Mouse (Mus musculus): ENCODE data around the gene Ralgps1.
A peak's percentile ranks its signal among the peaks of the same experiment; 100 is the strongest.

The Ralgps1 gene

DNA sequence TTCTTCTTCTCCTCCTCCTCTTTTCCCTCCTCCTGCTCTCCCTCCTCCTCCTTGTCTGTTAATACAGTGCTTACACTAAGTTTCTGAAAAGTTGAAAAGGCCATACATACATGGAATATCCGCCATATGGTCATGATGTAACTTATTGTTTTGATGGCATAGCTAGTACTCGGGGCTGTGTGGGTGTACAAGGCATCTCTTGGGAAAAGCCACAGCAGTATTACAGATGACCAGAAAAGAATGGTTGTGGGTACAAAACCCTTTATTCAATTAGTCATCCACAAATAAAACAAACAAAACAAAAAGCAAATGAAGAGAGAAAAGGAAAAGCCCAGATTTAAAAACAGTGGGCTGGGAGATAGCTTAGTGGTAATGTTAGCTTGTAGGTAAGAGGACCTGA lies 90.8 kb downstream of the Ralgps1 start:
- no peak for DNase-seq (ENCODE audit: low spot score in 2 of 2)

DNA sequence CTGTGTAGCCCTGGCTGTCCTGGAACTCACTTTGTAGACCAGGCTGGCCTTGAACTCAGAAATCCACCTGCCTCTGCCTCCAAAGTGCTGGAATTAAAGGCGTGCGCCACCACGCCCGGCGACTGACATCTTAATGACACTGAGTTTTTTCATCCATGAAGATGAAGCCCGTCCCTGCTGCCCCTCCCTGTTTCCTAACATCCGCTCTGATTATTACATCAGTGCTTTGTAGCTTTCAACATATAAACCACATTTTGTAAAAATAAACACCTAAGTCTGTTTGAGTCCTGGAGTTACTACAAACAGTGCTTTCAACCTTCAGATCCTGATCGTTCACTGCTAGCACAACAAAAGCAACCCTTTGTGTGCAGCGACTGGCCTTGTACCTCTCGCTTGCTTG lies 91.5 kb downstream of the Ralgps1 start:
- no peak for DNase-seq (ENCODE audit: low spot score in 2 of 2)

DNA sequence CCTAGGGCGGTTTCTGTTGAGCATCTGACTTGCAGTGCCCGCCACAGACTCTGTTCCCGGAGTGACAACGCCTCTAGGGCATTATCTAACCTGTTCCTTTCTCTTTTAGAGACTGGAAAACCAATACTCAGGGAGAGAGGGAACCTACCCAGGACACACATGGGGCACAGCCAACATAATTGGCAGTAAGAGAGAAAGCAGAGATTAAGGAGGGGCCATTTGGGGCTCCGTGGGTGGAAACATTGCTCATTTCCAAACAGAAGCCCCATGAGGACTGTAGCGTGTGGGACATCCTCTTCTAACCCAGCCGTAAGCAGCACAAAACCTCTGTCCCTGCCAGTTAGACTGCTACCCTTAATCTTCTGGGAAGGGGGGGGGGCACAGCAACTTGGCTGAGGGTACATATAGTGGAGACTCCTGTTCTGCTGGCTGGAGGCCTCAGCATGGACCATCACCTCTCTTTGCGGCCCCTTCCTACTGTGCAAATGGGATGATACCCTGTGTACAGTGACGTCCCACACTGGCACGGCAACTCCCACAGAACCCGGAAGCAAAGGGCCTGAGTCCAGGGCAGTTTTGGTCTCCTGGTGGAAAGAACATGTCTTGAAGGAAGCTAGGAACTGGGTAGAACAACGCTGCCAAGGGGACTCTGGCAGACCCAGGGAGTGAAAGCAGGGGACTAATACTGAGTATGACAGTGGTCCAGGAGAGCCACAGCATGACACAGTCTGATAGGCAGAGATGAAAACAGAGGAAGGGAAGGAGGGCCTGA lies 96.4 kb downstream of the Ralgps1 start:
- no peak for DNase-seq (ENCODE audit: low spot score in 2 of 2)

DNA sequence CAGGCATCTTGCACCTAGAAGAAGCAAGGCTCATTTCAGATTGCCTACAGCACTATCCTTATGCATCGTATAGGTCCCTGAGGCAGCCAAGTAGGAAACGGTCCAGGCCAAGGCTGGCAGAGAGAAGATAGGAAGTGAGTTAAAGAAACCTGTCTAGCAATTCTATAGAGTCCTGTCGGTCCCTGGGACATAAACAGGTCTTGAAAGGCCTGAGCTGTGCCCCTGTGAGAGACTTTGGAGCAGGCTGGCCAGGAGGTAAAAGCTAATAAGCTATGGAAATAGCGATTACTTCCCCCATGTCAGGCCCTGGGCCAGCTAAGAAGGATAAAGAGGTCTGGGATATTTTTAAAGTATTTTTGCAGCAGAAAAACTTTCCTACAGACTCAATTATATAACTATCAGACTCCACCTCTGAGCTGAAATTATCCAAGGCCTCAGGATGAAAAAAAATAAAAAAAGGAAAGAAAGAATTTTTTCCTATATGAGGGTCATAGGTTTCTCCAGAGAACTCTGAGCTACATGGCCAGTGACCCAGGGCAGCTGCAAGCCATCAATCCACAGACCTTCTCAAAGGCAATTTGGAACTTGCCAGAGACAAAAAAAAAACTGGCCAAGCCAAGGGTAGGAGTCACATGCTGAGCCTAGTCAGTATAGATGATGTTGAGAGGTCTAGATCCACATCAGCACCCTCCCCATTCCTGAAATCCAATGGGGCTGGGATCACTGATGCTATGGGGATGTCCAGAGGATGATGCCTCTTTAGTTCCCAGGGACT lies 98.4 kb downstream of the Ralgps1 start:
- no peak for DNase-seq (ENCODE audit: low spot score in 2 of 2)

DNA sequence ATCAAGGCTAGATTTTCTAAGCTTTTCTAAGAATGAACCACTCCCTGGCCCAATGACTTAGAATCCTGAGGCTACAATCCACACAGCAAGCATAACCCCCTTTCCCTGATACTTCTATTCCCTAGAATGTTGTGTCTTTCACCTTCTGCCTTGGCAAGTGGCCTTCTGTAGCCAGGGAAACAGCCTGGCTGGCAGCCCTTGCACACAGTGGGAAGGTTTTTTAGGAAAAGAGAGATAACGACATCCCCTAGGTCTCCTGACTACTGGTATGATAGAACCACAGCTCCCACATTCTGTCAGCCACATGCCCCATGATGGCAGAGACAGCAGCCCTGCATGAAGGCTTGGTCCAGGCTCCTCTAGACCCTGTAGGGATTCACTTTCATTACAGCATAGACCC lies 99.8 kb downstream of the Ralgps1 start:
- DNase-seq (ENCODE audit: low spot score in 2 of 2), result no peak

DNA sequence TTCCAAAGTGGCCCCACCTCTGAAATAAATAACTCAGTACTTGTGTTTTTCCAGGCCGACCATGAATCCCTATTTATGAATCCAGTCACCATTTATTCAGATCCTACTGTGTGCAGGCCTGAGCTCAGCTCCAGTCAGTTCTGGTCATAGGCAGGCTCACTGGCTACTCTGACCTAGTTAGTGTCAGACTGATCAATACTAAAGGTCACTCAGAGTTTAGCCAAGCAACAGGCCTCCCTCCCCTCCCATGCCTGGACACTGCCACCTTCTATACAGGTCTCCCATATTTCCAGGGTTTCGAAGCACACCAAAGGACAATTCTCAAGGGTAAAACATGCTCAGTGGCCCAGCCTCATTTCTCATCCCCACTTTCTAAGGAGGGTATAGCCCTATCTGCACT lies 100.7 kb downstream of the Ralgps1 start:
- DNase-seq (ENCODE audit: low spot score in 2 of 2), result no peak

DNA sequence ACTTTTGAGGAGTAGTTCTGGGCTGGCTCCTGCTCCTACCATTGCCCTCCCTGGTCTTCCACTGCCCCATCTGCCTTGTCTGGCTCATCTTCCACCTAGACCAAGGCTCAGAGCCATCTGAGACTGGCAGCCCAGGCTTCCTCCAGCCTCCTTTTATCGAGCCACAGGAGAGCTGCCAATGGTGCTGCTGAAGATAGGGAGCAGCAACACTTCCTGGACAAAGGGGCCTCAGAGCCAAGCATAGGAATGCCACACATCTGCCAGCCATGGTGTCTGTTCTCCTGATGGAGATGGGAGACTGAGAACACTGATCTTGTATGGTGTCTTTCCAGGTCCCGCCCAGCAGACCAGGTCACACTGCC lies 102.2 kb downstream of the Ralgps1 start:
- no peak for DNase-seq (ENCODE audit: low spot score in 2 of 2)

DNA sequence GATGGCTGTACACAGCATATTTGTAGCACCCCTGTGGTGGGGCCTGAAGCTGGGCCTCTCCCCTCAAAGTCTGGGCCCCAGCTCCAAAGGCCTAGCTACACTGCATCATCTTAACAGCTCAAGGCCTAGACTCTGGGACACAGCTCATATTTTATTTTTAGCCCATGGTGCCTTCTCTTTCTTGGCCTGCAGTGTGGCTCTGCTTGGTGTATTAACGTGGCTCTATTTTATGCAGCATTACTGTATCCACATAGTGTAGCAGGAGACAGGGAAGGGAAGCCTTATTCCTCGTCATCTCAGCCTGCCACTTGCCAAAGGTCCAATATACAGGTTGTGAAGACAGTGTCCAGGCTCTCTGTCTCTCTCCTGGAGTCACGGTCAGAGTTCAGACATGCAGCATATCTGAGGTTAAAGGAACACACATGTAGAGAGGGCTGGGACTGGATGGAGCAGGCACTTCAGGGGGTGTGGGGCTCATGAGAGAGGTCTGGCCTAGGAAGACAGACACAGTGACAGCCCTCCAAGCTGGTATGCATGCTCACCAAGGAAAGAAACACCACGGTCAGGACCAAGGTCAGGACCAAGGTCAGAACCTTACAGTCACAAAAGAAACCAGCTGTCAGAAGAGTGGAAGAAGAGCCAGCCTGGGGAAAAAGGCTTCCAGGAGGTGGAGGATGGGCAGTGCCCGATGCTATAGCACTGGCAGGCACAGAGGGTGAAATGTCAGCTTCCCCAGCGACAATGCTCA lies 102.7 kb downstream of the Ralgps1 start:
- no peak for DNase-seq (ENCODE audit: low spot score in 2 of 2)

DNA sequence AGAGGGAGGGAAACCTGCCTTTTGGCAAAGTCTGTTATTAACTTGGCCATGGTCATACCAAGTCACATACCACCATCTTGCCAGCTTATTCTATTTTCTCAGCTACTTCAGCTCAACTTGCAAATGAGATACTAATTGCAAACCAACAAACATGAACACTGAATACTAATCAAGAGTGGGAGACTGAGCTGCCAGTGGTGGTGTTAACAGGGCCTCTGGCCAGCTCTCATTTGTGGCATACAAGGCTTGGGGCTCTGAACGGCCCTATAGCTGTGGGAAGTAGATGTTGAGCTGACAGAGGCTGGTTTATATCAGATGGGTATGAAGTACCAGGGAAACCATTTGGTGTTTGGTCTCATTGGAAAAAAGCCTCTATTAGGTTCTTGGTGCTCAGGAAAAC lies 104.2 kb downstream of the Ralgps1 start:
- no peak for DNase-seq (ENCODE audit: low spot score in 2 of 2)

DNA sequence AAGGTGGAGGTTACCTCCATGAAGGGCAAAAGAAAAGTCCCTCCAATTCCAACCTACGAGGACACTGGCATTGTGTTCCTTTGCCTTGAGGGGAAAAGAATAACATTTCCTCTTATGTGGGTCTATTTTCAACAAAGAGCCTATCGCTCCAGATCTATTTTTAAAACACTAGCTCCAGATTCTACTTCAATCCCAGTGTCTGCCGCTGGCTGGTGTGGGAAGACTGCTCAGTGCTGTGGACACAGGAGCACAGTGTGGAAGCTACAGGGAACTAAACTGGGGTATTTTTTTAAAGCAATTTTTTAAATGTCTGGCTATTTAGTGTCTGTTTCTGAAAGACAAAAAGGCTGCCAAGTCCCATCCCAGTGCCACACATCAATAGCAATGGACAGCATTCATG lies 105.5 kb downstream of the Ralgps1 start:
- DNase-seq (ENCODE audit: low spot score in 2 of 2), result peak in 1 of 2 experiments; percentile 52

DNA sequence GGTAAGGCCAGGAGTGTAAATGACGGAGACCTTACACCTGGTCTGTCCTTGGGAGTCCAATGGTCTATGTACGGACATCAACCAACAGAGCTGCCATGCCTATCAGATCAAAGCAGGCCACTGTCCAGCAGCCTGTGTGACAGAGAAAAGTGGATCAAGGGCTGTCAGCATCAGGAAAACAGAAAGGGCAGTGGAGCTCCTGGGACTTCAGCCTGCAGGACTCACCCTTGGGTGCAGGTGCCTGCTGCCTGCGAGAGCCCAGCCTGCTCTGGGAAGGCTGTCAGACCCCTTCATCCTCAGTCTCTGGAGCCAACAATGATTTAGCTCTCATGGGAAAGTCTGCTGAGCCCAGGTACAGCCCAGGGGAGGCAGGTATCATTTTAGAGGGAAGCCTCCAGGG lies 109.8 kb downstream of the Ralgps1 start:
- no peak for DNase-seq (ENCODE audit: low spot score in 2 of 2)

DNA sequence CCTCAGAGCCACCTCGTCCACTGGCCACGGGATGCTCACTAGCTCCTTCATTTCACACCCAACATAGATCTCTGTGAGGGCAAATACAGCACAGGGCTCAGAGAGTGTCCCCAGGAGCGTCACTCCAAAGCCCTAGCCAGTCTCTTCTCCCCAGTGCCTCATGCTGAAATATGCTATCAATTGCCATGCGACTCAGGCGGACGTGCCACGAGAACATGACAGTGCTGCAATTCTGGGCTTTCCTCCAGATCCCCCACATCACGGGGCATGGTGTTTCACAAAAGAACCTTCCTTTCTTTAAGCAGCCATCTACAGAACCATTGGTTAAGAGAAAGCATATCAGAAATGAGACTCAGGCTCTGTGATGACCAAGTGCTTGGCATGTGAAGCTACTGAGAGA lies 110.5 kb downstream of the Ralgps1 start:
- DNase-seq (ENCODE audit: low spot score in 2 of 2), result peak; percentile 69 to 84

DNA sequence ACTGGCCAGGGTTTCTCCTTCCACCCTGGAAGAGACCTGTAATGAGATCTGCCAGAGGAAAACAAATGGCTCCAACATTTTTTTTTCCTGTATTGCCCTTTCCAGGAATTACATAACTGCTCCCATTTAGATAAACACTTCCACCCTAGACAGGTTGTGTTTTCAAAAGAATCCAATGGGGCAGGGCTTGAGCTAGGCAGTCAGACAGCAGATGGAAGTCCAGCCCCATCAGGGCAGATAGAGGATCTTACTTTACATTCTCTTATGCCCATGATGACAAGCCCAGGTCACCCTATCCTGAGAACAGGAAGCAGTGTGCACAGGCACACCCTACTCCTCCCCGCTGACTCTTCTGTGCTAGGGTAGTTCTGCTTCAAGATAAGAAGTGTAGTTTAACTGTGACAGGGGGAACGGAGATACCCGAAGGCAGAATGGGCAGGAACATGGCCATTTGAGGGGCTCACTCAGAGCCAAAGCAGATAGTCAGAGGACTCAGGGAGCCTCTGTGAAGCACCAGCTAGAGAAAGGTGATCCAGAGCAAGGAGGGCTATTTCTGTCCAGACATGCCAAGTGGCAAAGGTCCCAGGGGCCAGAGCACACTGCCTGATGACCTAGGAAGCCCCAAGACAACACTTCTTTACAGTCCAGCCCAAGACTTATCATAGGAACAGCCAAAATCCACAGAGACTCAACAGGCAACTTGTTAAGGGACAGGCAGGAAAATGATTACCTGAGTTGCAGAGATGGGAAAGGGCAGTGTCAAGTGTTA lies 114.3 kb downstream of the Ralgps1 start:
- no peak for DNase-seq (ENCODE audit: low spot score in 2 of 2)

DNA sequence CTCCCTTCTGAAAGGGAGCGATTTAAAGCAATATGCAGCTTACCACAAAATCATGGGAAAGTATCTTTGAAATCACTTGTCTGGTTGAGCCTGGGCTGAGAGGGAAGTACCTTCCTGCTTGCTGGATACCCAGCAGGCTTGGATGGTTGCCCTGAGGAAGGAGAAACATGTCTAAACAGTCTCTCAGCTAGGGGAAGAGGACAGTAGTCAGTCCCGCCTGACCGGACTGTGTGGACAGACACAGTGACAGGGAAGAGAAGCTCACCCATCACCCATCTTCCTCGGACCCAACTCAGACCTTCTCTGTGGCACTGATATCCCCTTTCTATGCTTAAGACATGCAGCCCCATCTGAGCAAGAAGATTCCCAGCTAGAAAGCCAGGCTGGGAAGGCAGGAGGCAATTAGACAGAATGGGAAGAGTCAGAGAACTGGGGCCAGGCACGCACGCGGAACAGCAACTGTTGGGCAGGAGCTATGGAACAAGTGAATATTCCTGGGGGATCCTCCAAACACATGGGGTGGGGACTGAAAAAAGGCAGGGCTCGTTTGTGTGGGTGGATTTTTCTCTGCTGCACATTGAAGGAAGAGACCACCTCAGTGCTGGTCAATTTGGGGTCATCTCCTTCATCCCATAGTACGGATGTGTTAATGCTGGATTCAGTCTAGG lies 116.8 kb downstream of the Ralgps1 start:
- DNase-seq (ENCODE audit: low spot score in 2 of 2), result no peak

DNA sequence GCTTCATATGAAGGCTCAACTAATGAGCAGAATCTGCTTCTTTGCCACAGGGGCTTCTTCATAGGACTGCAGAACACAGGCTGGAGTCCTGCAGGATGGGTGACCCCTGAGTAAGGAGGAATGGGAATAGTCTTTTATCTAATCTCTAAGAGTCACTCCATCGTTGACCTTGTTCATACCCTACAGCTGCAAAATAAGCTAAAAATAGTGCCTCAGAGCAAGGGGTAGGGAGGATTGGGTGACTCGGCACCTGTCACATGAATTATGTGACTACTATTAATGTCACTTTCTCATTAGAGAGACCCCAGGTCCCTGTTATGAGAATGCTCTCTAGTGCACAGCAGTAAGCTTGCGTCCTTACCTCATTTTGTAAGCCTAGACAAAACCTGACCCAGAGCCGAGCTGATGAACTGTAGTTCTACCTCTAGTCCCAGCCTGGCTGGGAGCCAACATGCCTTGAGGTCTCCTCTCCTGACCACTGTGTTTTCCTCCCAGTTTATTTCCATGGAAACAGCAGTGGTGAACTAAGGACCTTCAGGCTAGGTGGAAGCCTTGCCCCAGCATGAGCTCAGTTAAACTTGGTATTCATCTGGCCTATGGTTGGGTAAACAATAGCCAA lies 117.6 kb downstream of the Ralgps1 start:
- no peak for DNase-seq (ENCODE audit: low spot score in 2 of 2)

DNA sequence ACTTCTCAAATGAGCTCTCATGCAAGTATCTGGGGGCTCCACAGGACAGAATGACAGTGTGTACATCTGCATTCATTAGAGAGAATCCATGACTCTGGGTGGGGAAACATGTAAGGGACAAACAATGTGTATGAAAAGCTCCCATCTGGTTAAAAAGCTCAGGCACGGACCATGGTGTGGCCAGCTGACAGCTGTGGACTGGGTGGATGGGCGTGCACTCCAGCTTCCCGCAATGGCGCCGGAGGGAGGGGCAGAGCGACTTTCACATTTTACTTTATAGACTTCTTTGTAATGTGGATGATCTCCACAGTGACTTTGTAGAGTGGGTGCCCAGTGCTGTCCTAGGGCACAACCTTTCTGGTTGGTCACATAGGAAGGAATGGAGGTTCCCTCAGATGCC lies 118.5 kb downstream of the Ralgps1 start:
- DNase-seq (ENCODE audit: low spot score in 2 of 2), result no peak

DNA sequence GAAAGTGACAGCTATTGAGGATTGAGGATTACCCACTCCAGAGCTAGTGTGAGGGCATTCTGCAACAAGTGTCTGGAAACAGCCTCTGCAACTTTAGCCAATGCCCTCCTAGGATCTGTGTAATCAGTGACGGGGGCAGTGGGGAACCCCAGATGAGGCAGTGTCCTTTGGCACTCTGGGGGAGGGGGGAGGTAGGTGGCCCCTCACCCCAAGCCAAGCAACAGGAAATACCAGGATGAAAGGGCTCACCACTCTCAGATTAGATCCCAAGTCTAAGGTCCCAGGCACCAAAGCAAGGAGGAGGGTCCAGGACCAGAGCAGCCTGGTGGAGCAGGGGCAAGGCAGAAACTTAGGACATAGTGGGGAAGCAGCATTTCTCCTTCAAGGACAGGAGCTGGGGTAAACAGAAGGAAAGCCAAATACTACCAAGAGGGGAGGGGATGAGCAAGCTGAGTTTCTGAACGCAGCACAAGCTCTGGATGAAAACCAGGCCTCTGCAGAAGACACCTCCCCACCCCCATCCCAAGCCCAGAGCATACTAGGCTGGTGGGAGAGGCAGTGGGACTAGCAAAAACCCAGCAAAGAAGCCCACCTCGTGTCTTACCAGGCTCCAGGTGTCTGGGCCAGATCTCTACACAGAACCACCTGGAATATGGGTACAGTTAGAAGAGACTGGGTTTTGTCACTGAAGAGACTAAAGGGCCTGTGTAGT lies 121.2 kb downstream of the Ralgps1 start:
- no peak for DNase-seq (ENCODE audit: low spot score in 2 of 2)

DNA sequence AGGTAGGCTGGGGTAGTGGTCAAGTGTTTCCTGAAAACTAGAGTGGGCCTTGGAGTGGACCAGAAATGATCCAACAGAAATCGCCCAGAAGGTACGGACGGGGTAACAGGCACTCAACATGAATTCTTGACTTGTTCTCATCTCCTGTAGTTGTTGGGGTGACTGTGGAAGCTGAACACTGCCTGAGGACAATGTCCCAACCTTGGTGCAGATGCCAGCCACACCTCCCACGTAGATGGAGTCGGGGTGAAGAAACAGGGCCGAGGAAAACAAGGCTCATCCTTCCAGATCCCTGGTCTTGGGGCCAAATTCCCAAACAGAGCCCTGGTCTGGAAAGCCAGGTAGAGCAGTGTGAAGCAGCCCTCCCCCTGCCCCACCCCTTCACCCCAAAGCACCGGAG lies 122.7 kb downstream of the Ralgps1 start:
- no peak for DNase-seq (ENCODE audit: low spot score in 2 of 2)

DNA sequence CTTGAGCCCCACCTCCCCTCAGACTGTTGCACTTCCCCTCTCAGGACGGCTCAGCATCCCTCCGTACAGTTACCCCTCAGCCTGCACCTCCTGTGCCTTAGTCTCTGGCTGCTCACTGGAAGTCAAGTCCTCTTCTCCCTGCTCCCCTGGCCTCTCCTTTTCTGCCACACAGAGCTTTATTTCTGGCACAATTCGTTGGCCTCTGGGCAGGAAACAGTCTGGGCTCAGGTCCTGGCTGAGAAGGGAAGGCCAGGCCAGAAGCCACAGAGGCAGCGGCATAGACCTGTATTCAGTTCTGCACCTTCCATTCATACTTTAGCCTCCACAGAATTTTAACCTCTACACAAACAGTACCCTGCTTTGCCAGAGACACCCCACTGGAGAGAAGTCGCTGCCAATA lies 124.4 kb downstream of the Ralgps1 start:
- no peak for DNase-seq (ENCODE audit: low spot score in 2 of 2)

DNA sequence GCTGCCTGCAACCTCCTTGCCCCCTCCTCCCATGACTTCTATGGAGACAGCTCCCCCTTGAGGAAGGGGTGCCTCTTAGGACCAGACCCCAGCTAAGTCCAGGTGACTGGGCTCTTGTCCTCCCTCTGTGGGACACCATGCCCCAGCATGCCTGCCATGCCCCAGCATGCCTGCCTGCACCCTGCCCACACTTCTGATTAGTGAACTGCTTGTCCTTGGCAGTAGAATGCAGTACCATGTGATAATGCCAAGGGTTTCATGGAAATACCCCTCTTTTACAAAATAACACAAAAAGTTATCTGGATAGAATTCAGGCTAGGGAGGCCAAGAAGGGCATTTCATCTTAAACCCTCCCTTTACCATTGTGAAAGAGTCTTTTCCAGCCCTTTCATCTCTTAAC lies 125.9 kb downstream of the Ralgps1 start:
- DNase-seq (ENCODE audit: low spot score in 2 of 2), result no peak
